Mouse (Mus musculus): ENCODE results near the gene Nckap5.

Nckap5 gene

GRCm38 (mm10) chr1:125996540-125996939, 834.1 kb downstream of the Nckap5 start:
- no peak for DNase-seq

- no peak for DNase-seq
These were observed 842.8 kb downstream of the Nckap5 start for GRCm38 (mm10) chr1:125987803-125988202.

- no peak for DNase-seq
These were observed 846.0 kb downstream of the Nckap5 start for GRCm38 (mm10) chr1:125984570-125984969.

DNA sequence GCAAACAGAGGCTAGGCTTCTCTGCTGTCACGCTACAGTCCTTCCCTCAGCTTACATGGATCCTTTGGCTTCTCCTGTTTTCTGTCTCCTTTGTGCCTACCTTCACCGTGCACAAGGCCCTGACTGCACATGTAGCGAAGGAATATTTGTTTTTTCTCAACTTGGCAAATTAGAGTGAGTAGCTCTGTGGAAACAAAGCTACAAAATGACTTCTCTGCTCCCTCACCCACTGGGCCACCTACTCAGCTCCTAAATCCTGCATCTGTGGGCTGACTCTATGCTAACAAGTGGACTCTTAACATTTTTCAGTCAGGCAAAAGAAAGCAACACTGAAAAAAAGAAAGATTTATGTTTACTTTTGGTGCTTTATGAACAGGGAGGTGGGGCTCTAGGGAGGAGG, 856.0 kb downstream of the Nckap5 start:
- DNase-seq: no peak

- no peak for DNase-seq
These were observed 858.7 kb downstream of the Nckap5 start for GRCm38 (mm10) chr1:125971933-125972332.

DNA sequence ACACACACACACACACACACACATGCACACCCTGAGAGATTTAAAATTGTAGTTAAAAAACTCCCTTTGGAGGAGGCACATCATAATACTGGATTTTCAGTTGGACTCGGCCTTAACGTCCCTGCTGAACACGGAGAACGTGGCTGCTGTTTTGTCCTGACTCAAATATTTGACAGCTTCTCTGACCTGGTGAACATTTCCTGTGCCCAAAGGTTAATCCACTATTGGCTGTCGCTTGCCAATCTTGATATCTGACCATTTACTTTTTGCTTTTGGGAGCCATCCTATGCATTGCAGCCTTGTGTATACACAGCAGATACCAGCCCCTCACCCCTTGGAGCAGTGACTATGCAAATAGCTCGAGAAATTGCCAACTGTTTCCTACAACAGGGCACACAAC, 862.9 kb downstream of the Nckap5 start:
- DNase-seq: no peak

GRCm38 (mm10) chr1:125951026-125951425, 879.6 kb downstream of the Nckap5 start:
- DNase-seq: no peak

GRCm38 (mm10) chr1:125949076-125949475, 881.5 kb downstream of the Nckap5 start:
- DNase-seq: no peak

- DNase-seq: no peak
These were observed 885.5 kb downstream of the Nckap5 start for GRCm38 (mm10) chr1:125945136-125945535.

DNA sequence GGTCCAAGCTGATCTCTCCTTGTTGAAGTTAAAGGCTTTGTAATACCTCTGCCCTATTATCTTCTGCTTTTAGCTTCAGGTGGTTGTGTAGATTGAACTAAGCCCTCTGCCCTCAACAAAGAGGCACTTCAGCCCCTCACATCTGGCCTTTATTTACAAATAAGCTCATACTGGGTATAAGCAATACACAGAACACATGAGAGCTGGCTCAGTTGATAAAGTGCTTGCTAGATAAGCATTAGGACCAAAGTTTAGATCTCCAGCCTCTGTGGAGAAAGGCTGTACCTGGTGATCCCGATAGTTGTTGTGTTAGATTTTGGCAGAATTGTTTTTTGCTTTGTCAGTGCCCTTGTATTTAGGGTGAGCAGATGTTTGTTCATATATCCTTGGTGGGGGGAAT, 887.3 kb downstream of the Nckap5 start:
- DNase-seq: no peak

DNA sequence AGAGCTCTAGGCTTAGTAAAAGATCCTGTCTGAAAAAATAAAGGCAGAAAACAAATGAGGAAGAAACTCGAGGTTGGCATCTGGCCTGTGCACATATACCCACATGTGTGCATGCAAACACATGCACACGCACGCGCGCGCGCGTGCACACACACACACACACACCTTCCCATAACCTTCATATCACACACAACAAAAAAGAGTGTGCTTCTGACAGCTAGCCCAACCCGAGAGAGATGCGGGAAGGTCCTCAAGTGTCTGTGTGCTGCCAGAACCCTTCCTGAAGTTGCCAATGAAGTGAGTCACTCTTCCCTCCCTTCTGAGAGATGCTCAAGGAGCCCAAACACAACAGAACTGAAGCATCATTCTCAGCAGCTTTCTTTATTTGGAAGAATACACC, 905.1 kb downstream of the Nckap5 start:
- DNase-seq: no peak

DNA sequence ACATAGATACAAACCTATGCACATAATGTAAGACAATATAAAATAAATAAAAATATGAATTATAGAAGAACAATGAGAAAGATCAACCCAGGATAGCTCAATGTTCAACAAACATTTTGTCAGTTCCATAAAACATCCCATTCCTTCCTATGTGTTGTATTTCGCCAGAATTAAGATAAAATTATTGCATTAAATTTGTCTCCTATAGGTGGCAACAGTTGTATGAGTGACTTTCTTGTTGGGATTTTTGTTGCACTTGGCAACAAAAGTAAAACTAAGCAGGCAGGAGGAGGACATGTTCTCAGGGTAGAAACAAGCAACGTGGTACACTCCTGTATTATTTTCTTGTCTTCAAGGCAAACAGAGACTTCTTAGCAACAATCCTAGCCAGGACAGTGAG, 907.5 kb downstream of the Nckap5 start:
- DNase-seq: no peak

DNA sequence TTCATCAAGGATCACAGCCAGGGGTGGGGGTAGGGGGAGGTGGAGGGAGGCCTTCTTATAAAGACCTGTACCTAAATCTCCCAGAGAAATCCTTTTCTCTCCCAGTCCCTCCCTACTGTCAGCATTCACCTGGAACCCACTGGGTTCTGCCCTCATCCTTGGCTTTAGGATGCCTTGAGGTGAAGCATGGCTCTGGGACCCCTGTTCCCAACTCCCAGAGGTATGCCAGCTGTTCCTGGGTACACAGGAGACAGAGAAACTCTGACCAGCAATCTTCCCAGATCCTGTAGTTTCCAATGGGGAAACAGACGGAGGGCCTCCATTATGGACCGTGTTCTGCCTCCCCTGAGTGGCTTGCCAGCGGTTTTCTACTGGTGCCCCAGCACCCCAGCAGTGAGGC, 909.9 kb downstream of the Nckap5 start:
- DNase-seq: no peak

- DNase-seq: no peak
These were observed 917.7 kb downstream of the Nckap5 start, which contains the start of gene Lypd1 for GRCm38 (mm10) chr1:125912601-125913600. TSS of gene Lypd1 (minus strand) at chr1:125913101.

DNA sequence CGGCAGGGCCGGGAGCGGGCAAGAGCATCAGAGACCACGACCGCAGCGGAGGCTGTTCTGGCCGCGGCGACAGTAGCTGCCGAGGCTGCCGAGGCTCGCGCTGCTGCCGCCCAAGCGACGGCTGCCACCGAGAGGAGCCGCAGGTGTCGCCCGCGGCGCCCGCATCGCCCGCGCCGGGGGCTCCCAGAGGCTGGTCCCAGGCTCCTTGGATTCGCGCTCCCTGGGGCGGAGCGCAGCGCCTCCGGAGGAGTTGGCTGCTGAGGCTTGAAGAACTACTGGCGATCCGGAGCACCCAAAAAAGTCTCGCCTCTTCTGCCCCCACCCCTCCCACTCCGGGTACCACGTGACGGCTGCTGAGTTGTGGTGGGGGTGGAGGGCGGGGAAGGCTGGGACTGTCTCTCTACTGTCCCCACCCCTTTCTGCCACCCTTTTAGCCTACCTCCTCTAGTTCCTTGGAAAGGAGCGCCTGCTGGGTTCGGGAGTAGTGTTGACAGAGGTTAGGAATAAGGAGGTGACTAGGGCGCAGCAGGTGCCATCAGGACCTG, 918.6 kb downstream of the Nckap5 start:
- no peak for DNase-seq

- no peak for DNase-seq
These were observed 919.2 kb downstream of the Nckap5 start for GRCm38 (mm10) chr1:125911337-125911900.

- DNase-seq: no peak
These were observed 919.7 kb downstream of the Nckap5 start for GRCm38 (mm10) chr1:125910871-125911265.

- no peak for DNase-seq
These were observed 920.3 kb downstream of the Nckap5 start for GRCm38 (mm10) chr1:125910211-125910870.

- no peak for DNase-seq
These were observed 937.4 kb downstream of the Nckap5 start for GRCm38 (mm10) chr1:125893158-125893557.

DNA sequence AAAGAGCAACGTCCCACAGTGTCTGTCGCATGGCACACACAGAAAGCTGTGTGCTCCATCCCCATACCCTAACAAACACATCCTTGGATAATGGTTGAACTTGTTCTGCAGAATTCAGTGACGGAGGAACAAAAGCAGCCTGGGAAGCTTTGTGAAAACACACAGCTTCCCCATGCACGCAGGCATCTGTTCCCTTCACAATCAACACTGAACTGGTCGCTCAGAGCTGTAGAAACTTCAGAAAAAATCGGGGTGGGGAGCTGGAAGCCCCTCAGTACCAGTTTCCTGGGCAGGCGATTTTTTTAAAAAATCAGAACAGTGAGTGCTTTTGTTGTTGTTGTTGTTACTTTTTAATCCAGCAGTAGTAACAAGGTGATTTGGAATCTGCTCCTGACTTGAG, 960.5 kb downstream of the Nckap5 start:
- DNase-seq: no peak

Data from thymus, adult 18-20 months (tissue).